Mouse (Mus musculus): ENCODE measurements at regions not wholly inside any gene's neighbourhood (a gene's known extent, or its start where the extent isn't known, plus 50 kb on each side); places are given as distances from the start of the nearest gene placed in this dataset.

- Histone ChIP-seq H3K4me1 (ENCODE audit: control insufficient read depth, insufficient read depth, insufficient read length) (peaks cover 4% of the 10 kb centered on the region), H3K27ac (ENCODE audit: insufficient read depth, low read length) (no peak overlapping the region), H3K27me3 (ENCODE audit: control insufficient read depth, insufficient read depth, low read length) (no peaks in the 10 kb centered on the region), H3K36me3 (ENCODE audit: control insufficient read depth, insufficient read depth, low read length) (no peaks in the 10 kb centered on the region), H3K4me3 (ENCODE audit: extremely low read depth, insufficient read depth, insufficient read length) (no peak overlapping the region)
- DNase-seq (ENCODE audit: low read depth in 1 of 2, low spot score in 2 of 2): no peak
- TF ChIP-seq POLR2A (IDR thresholded peaks at IDR 0.05; ENCODE audit: low read depth, low read length): no peak
- TF ChIP-seq CTCF (IDR thresholded peaks at IDR 0.05; ENCODE audit: extremely low read depth, insufficient read depth, insufficient read length, insufficient replicate concordance): no peak
- WGBS: 88% methylated on average over 2 of the region's 2 CpGs
These were observed 56.7 kb upstream of the Rasgrp1 start for GRCm38 (mm10) chr2:117399487-117399886.

- no peak for TF ChIP-seq POLR2A (IDR thresholded peaks at IDR 0.05; ENCODE audit: low read depth, low read length)
- no peak for TF ChIP-seq CTCF (IDR thresholded peaks at IDR 0.05; ENCODE audit: extremely low read depth, insufficient read depth, insufficient read length, insufficient replicate concordance)
- Histone ChIP-seq H3K27me3 (ENCODE audit: control insufficient read depth, insufficient read depth, low read length) (no peaks in the 10 kb centered on the region), H3K27ac (ENCODE audit: insufficient read depth, low read length) (peak overlapping the region; percentile 11; the same call in 1 of the 2 replicates), H3K36me3 (ENCODE audit: control insufficient read depth, insufficient read depth, low read length) (no peaks in the 10 kb centered on the region), H3K4me3 (ENCODE audit: extremely low read depth, insufficient read depth, insufficient read length) (no peak overlapping the region), H3K4me1 (ENCODE audit: control insufficient read depth, insufficient read depth, insufficient read length) (peaks cover 14% of the 10 kb centered on the region)
- DNase-seq (ENCODE audit: low read depth in 1 of 2, low spot score in 2 of 2): no peak
- WGBS: 38% methylated on average over 4 of the region's 4 CpGs
These were observed 60.8 kb upstream of the Rasgrp1 start for GRCm38 (mm10) chr2:117403425-117404175.

- peak in 1 of 2 experiments; percentile 55 for DNase-seq (ENCODE audit: low read depth in 1 of 2, low spot score in 2 of 2)
- Histone ChIP-seq H3K36me3 (ENCODE audit: control insufficient read depth, insufficient read depth, low read length) (no peaks in the 10 kb centered on the region), H3K27ac (ENCODE audit: insufficient read depth, low read length) (no peak overlapping the region), H3K4me1 (ENCODE audit: control insufficient read depth, insufficient read depth, insufficient read length) (peaks cover 14% of the 10 kb centered on the region), H3K27me3 (ENCODE audit: control insufficient read depth, insufficient read depth, low read length) (no peaks in the 10 kb centered on the region), H3K4me3 (ENCODE audit: extremely low read depth, insufficient read depth, insufficient read length) (no peak overlapping the region)
- 11% methylated on average over 2 of the region's 2 CpGs for WGBS
- no peak for TF ChIP-seq CTCF (IDR thresholded peaks at IDR 0.05; ENCODE audit: extremely low read depth, insufficient read depth, insufficient read length, insufficient replicate concordance)
- TF ChIP-seq POLR2A (IDR thresholded peaks at IDR 0.05; ENCODE audit: low read depth, low read length): no peak
These were observed 62.7 kb upstream of the Rasgrp1 start for GRCm38 (mm10) chr2:117405453-117405852.

- no peak for DNase-seq (ENCODE audit: low read depth in 1 of 2, low spot score in 2 of 2)
- WGBS: 72% methylated on average over 5 of the region's 5 CpGs
- no peak for TF ChIP-seq POLR2A (IDR thresholded peaks at IDR 0.05; ENCODE audit: low read depth, low read length)
- no peak for TF ChIP-seq CTCF (IDR thresholded peaks at IDR 0.05; ENCODE audit: extremely low read depth, insufficient read depth, insufficient read length, insufficient replicate concordance)
- H3K36me3 ChIP-seq (ENCODE audit: control insufficient read depth, insufficient read depth, low read length): no peaks in the 10 kb centered on the region
- no peak overlapping the region for H3K4me3 ChIP-seq (ENCODE audit: extremely low read depth, insufficient read depth, insufficient read length)
- H3K27ac ChIP-seq (ENCODE audit: insufficient read depth, low read length): no peak overlapping the region; the same call in 1 of the 2 replicates
- peaks cover 19% of the 10 kb centered on the region for H3K4me1 ChIP-seq (ENCODE audit: control insufficient read depth, insufficient read depth, insufficient read length)
- no peaks in the 10 kb centered on the region for H3K27me3 ChIP-seq (ENCODE audit: control insufficient read depth, insufficient read depth, low read length)
These were observed 65.4 kb upstream of the Rasgrp1 start for GRCm38 (mm10) chr2:117408241-117408640.

GRCm38 (mm10) chr2:117412045-117412606, 69.3 kb upstream of the Rasgrp1 start:
- DNase-seq (ENCODE audit: low read depth in 1 of 2, low spot score in 2 of 2): no peak
- Histone ChIP-seq H3K36me3 (ENCODE audit: control insufficient read depth, insufficient read depth, low read length) (no peaks in the 10 kb centered on the region), H3K27me3 (ENCODE audit: control insufficient read depth, insufficient read depth, low read length) (no peaks in the 10 kb centered on the region), H3K27ac (ENCODE audit: insufficient read depth, low read length) (no peak overlapping the region), H3K4me3 (ENCODE audit: extremely low read depth, insufficient read depth, insufficient read length) (no peak overlapping the region), H3K4me1 (ENCODE audit: control insufficient read depth, insufficient read depth, insufficient read length) (peaks cover 9% of the 10 kb centered on the region)
- 30% methylated on average over 4 of the region's 4 CpGs for WGBS
- TF ChIP-seq POLR2A (IDR thresholded peaks at IDR 0.05; ENCODE audit: low read depth, low read length): no peak
- TF ChIP-seq CTCF (IDR thresholded peaks at IDR 0.05; ENCODE audit: extremely low read depth, insufficient read depth, insufficient read length, insufficient replicate concordance): no peak

GRCm38 (mm10) chr2:117417229-117417970, 74.6 kb upstream of the Rasgrp1 start:
- DNase-seq (ENCODE audit: low read depth in 1 of 2, low spot score in 2 of 2): peak in 1 of 2 experiments; percentile 40
- 57% methylated on average over 8 of the region's 8 CpGs for WGBS

More at GRCm38 (mm10) chr2:117417229-117417970, 74.6 kb upstream of the Rasgrp1 start:
- Histone ChIP-seq H3K4me1 (ENCODE audit: control insufficient read depth, insufficient read depth, insufficient read length) (peaks cover 17% of the 10 kb centered on the region), H3K27ac (ENCODE audit: insufficient read depth, low read length) (peak overlapping the region; percentile 76), H3K27me3 (ENCODE audit: control insufficient read depth, insufficient read depth, low read length) (no peaks in the 10 kb centered on the region), H3K4me3 (ENCODE audit: extremely low read depth, insufficient read depth, insufficient read length) (no peak overlapping the region; the same call in 1 of the 2 replicates), H3K36me3 (ENCODE audit: control insufficient read depth, insufficient read depth, low read length) (no peaks in the 10 kb centered on the region)
- no peak for TF ChIP-seq CTCF (IDR thresholded peaks at IDR 0.05; ENCODE audit: extremely low read depth, insufficient read depth, insufficient read length, insufficient replicate concordance)
- TF ChIP-seq POLR2A (IDR thresholded peaks at IDR 0.05; ENCODE audit: low read depth, low read length): no peak

Measured in spleen, adult 2 months (tissue).